Mouse (Mus musculus): ENCODE results near the gene Crtac1. TPM values are rescaled to one million over a fixed set of nuclear protein-coding genes. Genes with fewer than 3 reads are reported as not detected.

The Crtac1 gene
- polyA plus RNA-seq, 1 experiment from 2014 or later = 1.00 TPM

Small RNAs within 50 kb of the gene (microRNA-seq; reads per million reads assigned to microRNA genes)
- gene Gm26339 = not detected
- gene Mir3085 = not detected

Other genes with a start within 250 kb of the Crtac1 start
- 3.1 and 3.5 TPM in 2 replicates for gene Sfrp5, start 229.5 kb downstream of the Crtac1 start, polyA plus RNA-seq (2015; fragmentation: Nextera tagmentation; extraction: Ambion mirVana)
- 0.21 and 0.33 TPM in 2 replicates for gene Golga7b, start 184.2 kb downstream of the Crtac1 start, polyA plus RNA-seq (2015; fragmentation: Nextera tagmentation; extraction: Ambion mirVana)
- 13.7 and 14.3 TPM in 2 replicates for gene R3hcc1l, start 87.0 kb upstream of the Crtac1 start, polyA plus RNA-seq (2015; fragmentation: Nextera tagmentation; extraction: Ambion mirVana)
- 0.29 and 0.30 TPM in 2 replicates for gene Loxl4, start 181.0 kb upstream of the Crtac1 start, polyA plus RNA-seq (2015; fragmentation: Nextera tagmentation; extraction: Ambion mirVana)

Measured in heart, embryonic 16.5 days (tissue).